Mouse (Mus musculus) lung, embryonic 14.5 days (tissue): ENCODE measurements around the gene Nckap5. TPM values are rescaled to one million over a fixed set of nuclear protein-coding genes. Genes with fewer than 3 reads are reported as not detected.

Source experiments
- ATAC-seq: fragments of 200-750 bp; cut with Nextera tagmentation; 2 replicates; pipeline ENCODE4 v1.8.0; 2017; ENCODE audit warnings: mild to moderate bottlenecking, moderate TSS enrichment, moderate library complexity; ENCODE audit not compliant: insufficient read depth
- DNase-seq: peaks from one replicate; pipeline ENCODE4 v3.0.0-alpha.2; 2015
- H3K27ac ChIP-seq: fragments of 300-500 bp; sonication (generic); 2 replicates; pipeline ENCODE4 v1.5.1; 2014; ENCODE audit warnings: low read depth, mild to moderate bottlenecking, moderate library complexity
- H3K27me3 ChIP-seq: fragments of 300-500 bp; sonication (generic); 2 replicates; pipeline ENCODE4 v1.6.1; 2014; ENCODE audit warnings: low read length, control low read depth; ENCODE audit not compliant: insufficient read depth
- H3K36me3 ChIP-seq: fragments of 300-500 bp; sonication (generic); 2 replicates; pipeline ENCODE4 v1.6.1; 2014; ENCODE audit warnings: control low read depth; ENCODE audit not compliant: insufficient read depth
- H3K4me1 ChIP-seq: fragments of 300-500 bp; sonication (generic); 2 replicates; pipeline ENCODE4 v1.6.1; 2014; ENCODE audit warnings: antibody characterized with exemption, control low read depth; ENCODE audit not compliant: insufficient read depth
- H3K4me2 ChIP-seq: fragments of 300-500 bp; sonication (generic); 2 replicates; pipeline ENCODE4 v1.6.1; 2014; ENCODE audit warnings: mild to moderate bottlenecking
- H3K4me3 ChIP-seq: fragments of 300-500 bp; sonication (generic); 2 replicates; pipeline ENCODE4 v1.5.1; 2014; ENCODE audit warnings: low read depth, low read length
- H3K9ac ChIP-seq: fragments of 300-500 bp; sonication (generic); 2 replicates; pipeline ENCODE4 v1.6.1; 2014
- H3K9me3 ChIP-seq: fragments of 300-500 bp; sonication (generic); 2 replicates; pipeline ENCODE4 v1.6.1; 2016; ENCODE audit warnings: low read depth, low read length, control low read depth
- CTCF ChIP-seq: IDR thresholded peaks from 2 replicates; pipeline ENCODE4 v1.5.1; 2016; ENCODE audit warnings: antibody characterized with exemption, low read depth
- WGBS: fragments of 180-500 bp; shearing (Covaris S2); extraction: QIAGEN DNeasy Blood & Tissue Kit; methylation state at CpG from one replicate; pipeline ENCODE4 v1.1.7; 2014; 5-methylcytosine and 5-hydroxymethylcytosine counted together
- polyA plus RNA-seq: library from polyadenylated mRNA; unstranded; fragments of >200 nt; fragmentation: Nextera tagmentation; extraction: Ambion mirVana; gene quantifications from 2 replicates; pipeline ENCODE4 v1.2.1, GENCODE M21; 2014

The Nckap5 gene
- polyA plus RNA-seq, 1 experiment from 2014 or later = 37.8 TPM

DNA sequence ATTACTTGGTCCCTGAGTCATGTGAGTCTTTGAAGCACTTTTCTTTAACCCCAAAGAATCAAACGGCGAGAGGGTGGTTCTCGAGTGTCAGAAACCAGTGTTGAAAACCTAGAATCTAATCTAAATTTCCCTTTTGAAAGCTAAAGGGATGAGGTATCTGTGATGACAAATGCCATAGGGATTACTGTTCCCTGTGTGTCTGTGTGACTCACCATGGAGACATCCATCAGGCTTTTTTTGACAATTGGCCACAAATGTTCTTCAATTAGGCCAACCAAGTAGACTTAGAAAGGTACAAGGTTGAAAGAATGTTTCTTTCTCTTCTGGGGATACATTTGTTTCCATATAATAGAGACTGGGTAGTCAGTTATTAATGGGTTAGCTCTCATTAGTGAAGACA is 879.6 kb downstream of the Nckap5 start:
- Histone ChIP-seq H3K36me3 (no peaks in the 10 kb centered on the region), H3K27ac (no peak overlapping the region), H3K9ac (no peak overlapping the region), H3K9me3 (no peaks in the 10 kb centered on the region), H3K4me1 (no peaks in the 10 kb centered on the region), H3K27me3 (no peaks in the 10 kb centered on the region), H3K4me2 (no peak overlapping the region), H3K4me3 (no peak overlapping the region)
- 74% methylated on average over 3 of the region's 3 CpGs for WGBS
- no peak for ATAC-seq
- TF ChIP-seq CTCF = no peak
- DNase-seq = no peak

DNA sequence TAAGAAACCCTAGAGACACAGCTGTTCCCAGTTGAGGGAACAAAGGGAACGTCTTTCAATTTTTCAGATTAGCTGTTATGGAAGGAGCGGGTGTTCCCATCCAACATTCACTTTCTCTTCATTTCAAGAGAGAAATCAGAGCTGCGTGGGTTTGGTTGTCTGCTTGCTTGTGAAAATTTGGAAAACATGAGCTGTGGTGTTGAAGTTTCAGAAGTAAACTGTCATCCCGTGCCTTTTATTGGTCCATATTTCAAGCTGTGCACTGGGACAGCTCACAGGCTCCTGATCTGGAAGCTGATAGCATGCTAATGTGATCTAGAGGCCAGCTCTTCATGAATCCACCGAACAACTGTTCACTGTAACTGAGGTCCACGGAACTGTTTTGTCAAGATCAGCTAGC is 881.5 kb downstream of the Nckap5 start:
- no peak for TF ChIP-seq CTCF
- H3K4me1 ChIP-seq = no peaks in the 10 kb centered on the region
- H3K9ac ChIP-seq = no peak overlapping the region
- ATAC-seq (no peak), DNase-seq (peak; percentile 23)
- H3K36me3 ChIP-seq = no peaks in the 10 kb centered on the region
- no peak overlapping the region for H3K4me3 ChIP-seq
- no peaks in the 10 kb centered on the region for H3K27me3 ChIP-seq
- H3K27ac ChIP-seq = no peak overlapping the region
- 47% methylated on average over 6 of the region's 6 CpGs for WGBS
- H3K4me2 ChIP-seq = no peak overlapping the region
- H3K9me3 ChIP-seq = no peaks in the 10 kb centered on the region

DNA sequence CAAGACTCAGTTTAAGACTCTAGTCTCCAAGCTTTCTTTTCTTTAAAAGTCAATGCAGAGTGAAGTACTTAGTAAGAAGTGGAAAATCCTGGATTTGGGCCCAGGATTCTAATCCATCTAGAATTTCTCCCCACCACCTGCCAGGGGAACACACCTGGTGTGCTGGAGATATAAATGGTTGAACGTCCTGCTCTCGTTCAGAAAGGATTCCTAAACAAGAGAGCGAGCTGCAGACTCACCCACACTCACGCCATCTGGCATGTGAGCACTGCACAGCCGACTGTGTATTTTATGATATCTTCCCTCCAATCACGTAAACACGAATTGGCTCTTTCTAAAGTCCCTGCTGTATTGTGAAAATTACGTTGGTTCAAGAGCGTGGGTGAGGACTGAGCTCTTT is 885.5 kb downstream of the Nckap5 start:
- H3K9ac ChIP-seq = no peak overlapping the region
- no peaks in the 10 kb centered on the region for H3K27me3 ChIP-seq
- no peak for TF ChIP-seq CTCF
- no peaks in the 10 kb centered on the region for H3K9me3 ChIP-seq
- no peaks in the 10 kb centered on the region for H3K4me1 ChIP-seq
- no peak overlapping the region for H3K27ac ChIP-seq
- 33% methylated on average over 9 of the region's 9 CpGs for WGBS
- no peak for ATAC-seq
- no peak overlapping the region for H3K4me2 ChIP-seq
- no peak overlapping the region for H3K4me3 ChIP-seq
- DNase-seq = peak; percentile 20
- H3K36me3 ChIP-seq = no peaks in the 10 kb centered on the region

DNA sequence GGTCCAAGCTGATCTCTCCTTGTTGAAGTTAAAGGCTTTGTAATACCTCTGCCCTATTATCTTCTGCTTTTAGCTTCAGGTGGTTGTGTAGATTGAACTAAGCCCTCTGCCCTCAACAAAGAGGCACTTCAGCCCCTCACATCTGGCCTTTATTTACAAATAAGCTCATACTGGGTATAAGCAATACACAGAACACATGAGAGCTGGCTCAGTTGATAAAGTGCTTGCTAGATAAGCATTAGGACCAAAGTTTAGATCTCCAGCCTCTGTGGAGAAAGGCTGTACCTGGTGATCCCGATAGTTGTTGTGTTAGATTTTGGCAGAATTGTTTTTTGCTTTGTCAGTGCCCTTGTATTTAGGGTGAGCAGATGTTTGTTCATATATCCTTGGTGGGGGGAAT is 887.3 kb downstream of the Nckap5 start:
- Histone ChIP-seq H3K4me1 (no peaks in the 10 kb centered on the region), H3K4me3 (no peak overlapping the region), H3K27me3 (no peaks in the 10 kb centered on the region), H3K4me2 (no peak overlapping the region), H3K9me3 (no peaks in the 10 kb centered on the region), H3K36me3 (no peaks in the 10 kb centered on the region), H3K9ac (no peak overlapping the region), H3K27ac (no peak overlapping the region)
- ATAC-seq (no peak), DNase-seq (no peak)
- WGBS = 69% methylated on average over 1 of the region's 1 CpGs
- no peak for TF ChIP-seq CTCF

DNA sequence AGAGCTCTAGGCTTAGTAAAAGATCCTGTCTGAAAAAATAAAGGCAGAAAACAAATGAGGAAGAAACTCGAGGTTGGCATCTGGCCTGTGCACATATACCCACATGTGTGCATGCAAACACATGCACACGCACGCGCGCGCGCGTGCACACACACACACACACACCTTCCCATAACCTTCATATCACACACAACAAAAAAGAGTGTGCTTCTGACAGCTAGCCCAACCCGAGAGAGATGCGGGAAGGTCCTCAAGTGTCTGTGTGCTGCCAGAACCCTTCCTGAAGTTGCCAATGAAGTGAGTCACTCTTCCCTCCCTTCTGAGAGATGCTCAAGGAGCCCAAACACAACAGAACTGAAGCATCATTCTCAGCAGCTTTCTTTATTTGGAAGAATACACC is 905.1 kb downstream of the Nckap5 start:
- H3K36me3 ChIP-seq = no peaks in the 10 kb centered on the region
- H3K9ac ChIP-seq = no peak overlapping the region
- H3K4me1 ChIP-seq = no peaks in the 10 kb centered on the region
- no peak overlapping the region for H3K4me2 ChIP-seq
- no peak for TF ChIP-seq CTCF
- H3K9me3 ChIP-seq = no peaks in the 10 kb centered on the region
- no peaks in the 10 kb centered on the region for H3K27me3 ChIP-seq
- 89% methylated on average over 10 of the region's 10 CpGs for WGBS
- ATAC-seq (no peak), DNase-seq (no peak)
- no peak overlapping the region for H3K27ac ChIP-seq
- H3K4me3 ChIP-seq = no peak overlapping the region

DNA sequence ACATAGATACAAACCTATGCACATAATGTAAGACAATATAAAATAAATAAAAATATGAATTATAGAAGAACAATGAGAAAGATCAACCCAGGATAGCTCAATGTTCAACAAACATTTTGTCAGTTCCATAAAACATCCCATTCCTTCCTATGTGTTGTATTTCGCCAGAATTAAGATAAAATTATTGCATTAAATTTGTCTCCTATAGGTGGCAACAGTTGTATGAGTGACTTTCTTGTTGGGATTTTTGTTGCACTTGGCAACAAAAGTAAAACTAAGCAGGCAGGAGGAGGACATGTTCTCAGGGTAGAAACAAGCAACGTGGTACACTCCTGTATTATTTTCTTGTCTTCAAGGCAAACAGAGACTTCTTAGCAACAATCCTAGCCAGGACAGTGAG is 907.5 kb downstream of the Nckap5 start:
- Histone ChIP-seq H3K9ac (no peak overlapping the region), H3K27ac (no peak overlapping the region), H3K36me3 (no peaks in the 10 kb centered on the region), H3K9me3 (no peaks in the 10 kb centered on the region), H3K4me3 (no peak overlapping the region), H3K27me3 (no peaks in the 10 kb centered on the region), H3K4me1 (no peaks in the 10 kb centered on the region), H3K4me2 (no peak overlapping the region)
- peak; percentile 10 for DNase-seq
- WGBS = 63% methylated on average over 2 of the region's 2 CpGs
- no peak for ATAC-seq
- TF ChIP-seq CTCF = no peak

DNA sequence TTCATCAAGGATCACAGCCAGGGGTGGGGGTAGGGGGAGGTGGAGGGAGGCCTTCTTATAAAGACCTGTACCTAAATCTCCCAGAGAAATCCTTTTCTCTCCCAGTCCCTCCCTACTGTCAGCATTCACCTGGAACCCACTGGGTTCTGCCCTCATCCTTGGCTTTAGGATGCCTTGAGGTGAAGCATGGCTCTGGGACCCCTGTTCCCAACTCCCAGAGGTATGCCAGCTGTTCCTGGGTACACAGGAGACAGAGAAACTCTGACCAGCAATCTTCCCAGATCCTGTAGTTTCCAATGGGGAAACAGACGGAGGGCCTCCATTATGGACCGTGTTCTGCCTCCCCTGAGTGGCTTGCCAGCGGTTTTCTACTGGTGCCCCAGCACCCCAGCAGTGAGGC is 909.9 kb downstream of the Nckap5 start:
- DNase-seq = no peak
- H3K4me2 ChIP-seq = no peak overlapping the region
- no peaks in the 10 kb centered on the region for H3K36me3 ChIP-seq
- H3K4me1 ChIP-seq = no peaks in the 10 kb centered on the region
- no peak overlapping the region for H3K9ac ChIP-seq
- no peak for TF ChIP-seq CTCF
- no peak overlapping the region for H3K4me3 ChIP-seq
- 87% methylated on average over 3 of the region's 3 CpGs for WGBS
- ATAC-seq = no peak
- no peaks in the 10 kb centered on the region for H3K9me3 ChIP-seq
- no peaks in the 10 kb centered on the region for H3K27me3 ChIP-seq
- H3K27ac ChIP-seq = no peak overlapping the region
